ENCODE assay signal across 8 mouse cellular contexts in genomic region chr7:137468174-137468573, GRCm38 (mm10). TPM values are rescaled to one million over a fixed set of nuclear protein-coding genes. Genes with fewer than 3 reads are reported as not detected.
DNase-seq lines count a peak whose midpoint lies in the region; ATAC-seq and TF ChIP-seq lines count a peak whose summit lies in the region.
"Had no signal": no experiment of that assay in that cellular context is flagged by ENCODE, and none has a peak within 500 bp of the region (broad histone marks: within the 10 kb centered on the region; RNA-seq: fewer than 3 reads in every experiment).

No protein-coding gene starts in this region.

- ATAC-seq in midbrain, embryonic 14.5 days (ENCODE audit: low FRiP score, low TSS enrichment): no peak
- ATAC-seq in midbrain, embryonic 13.5 days: no peak
- ATAC-seq in hindbrain, postnatal 0 days: peak; percentile 65
- peak; percentile 46; the same call in 1 of the 2 replicates for ATAC-seq in limb, embryonic 14.5 days (ENCODE audit: low FRiP score, low read depth)

- peak; percentile 76 for DNase-seq in midbrain, embryonic 14.5 days
- DNase-seq in R1 (ENCODE audit: low read depth, low spot score): peak; percentile 84
- DNase-seq in embryonic facial prominence, embryonic 10.5 days (ENCODE audit: low spot score): peak; percentile 49
- peak; percentile 78 for DNase-seq in hindbrain, postnatal 0 days (ENCODE audit: low spot score)
- peak; percentile 55 for DNase-seq in limb, embryonic 14.5 days (ENCODE audit: low spot score)
- peak; percentile 27 for DNase-seq in skeletal muscle tissue, adult 2 months (ENCODE audit: low read depth, low spot score)

- TF ChIP-seq CTCF in hindbrain, postnatal 0 days (IDR thresholded peaks at IDR 0.05; ENCODE audit: low read depth): peak; percentile 83

- H3K9ac ChIP-seq in midbrain, embryonic 14.5 days (replicated peaks; ENCODE audit: low read length): no peak overlapping the region
- H3K9ac ChIP-seq in midbrain, embryonic 13.5 days (replicated peaks): no peak overlapping the region
- H3K9ac ChIP-seq in hindbrain, postnatal 0 days (replicated peaks; ENCODE audit: low read length): no peak overlapping the region
- H3K9ac ChIP-seq in limb, embryonic 14.5 days (ENCODE audit: low read depth, low read length, severe bottlenecking): no peak overlapping the region
- H3K9ac ChIP-seq: heart, embryonic 13.5 days had no signal

- H3K27me3 ChIP-seq in midbrain, embryonic 14.5 days (ENCODE audit: control insufficient read depth, insufficient read depth, low read length): no peaks in the 10 kb centered on the region
- H3K27me3 ChIP-seq in midbrain, embryonic 13.5 days: no peaks in the 10 kb centered on the region
- H3K27me3 ChIP-seq in embryonic facial prominence, embryonic 10.5 days (replicated peaks; ENCODE audit: low read depth, poor library complexity, severe bottlenecking): no peaks in the 10 kb centered on the region
- H3K27me3 ChIP-seq in hindbrain, postnatal 0 days (ENCODE audit: insufficient read depth, low read length): no peaks in the 10 kb centered on the region
- no peaks in the 10 kb centered on the region for H3K27me3 ChIP-seq in limb, embryonic 14.5 days (ENCODE audit: control insufficient read depth, insufficient read depth, low read length)
- H3K27me3 ChIP-seq: heart, embryonic 13.5 days had no signal

- H3K4me2 ChIP-seq in midbrain, embryonic 14.5 days (ENCODE audit: low read length): no peak overlapping the region
- no peak overlapping the region for H3K4me2 ChIP-seq in midbrain, embryonic 13.5 days (replicated peaks)
- H3K4me2 ChIP-seq in hindbrain, postnatal 0 days (ENCODE audit: low read depth, low read length): no peak overlapping the region
- H3K4me2 ChIP-seq in limb, embryonic 14.5 days (replicated peaks; ENCODE audit: low read depth, low read length, severe bottlenecking): no peak overlapping the region
- H3K4me2 ChIP-seq: heart, embryonic 13.5 days had no signal

- 69% methylated on average over 4 of the region's 4 CpGs for WGBS in midbrain, embryonic 14.5 days
- WGBS in midbrain, embryonic 13.5 days: 71% methylated on average over 4 of the region's 4 CpGs
- WGBS in embryonic facial prominence, embryonic 10.5 days: 80% methylated on average over 4 of the region's 4 CpGs
- WGBS in hindbrain, postnatal 0 days: 76% methylated on average over 4 of the region's 4 CpGs
- WGBS in limb, embryonic 14.5 days: 72% methylated on average over 4 of the region's 4 CpGs

- TF ChIP-seq POLR2A in limb, embryonic 14.5 days (IDR thresholded peaks at IDR 0.05; ENCODE audit: borderline replicate concordance, extremely low read depth, insufficient read depth, insufficient read length): no peak

- H3K4me3 ChIP-seq in midbrain, embryonic 14.5 days (replicated peaks; ENCODE audit: low read depth, low read length): no peak overlapping the region
- H3K4me3 ChIP-seq in midbrain, embryonic 13.5 days (replicated peaks): no peak overlapping the region
- H3K4me3 ChIP-seq in embryonic facial prominence, embryonic 10.5 days: no peak overlapping the region
- no peak overlapping the region for H3K4me3 ChIP-seq in hindbrain, postnatal 0 days (ENCODE audit: low read length)
- H3K4me3 ChIP-seq in limb, embryonic 14.5 days (replicated peaks; ENCODE audit: low read length): no peak overlapping the region
- H3K4me3 ChIP-seq: heart, embryonic 13.5 days had no signal

- H3K9me3 ChIP-seq in midbrain, embryonic 14.5 days (ENCODE audit: control insufficient read depth, low read length): no peaks in the 10 kb centered on the region
- H3K9me3 ChIP-seq in midbrain, embryonic 13.5 days: no peaks in the 10 kb centered on the region
- H3K9me3 ChIP-seq in embryonic facial prominence, embryonic 10.5 days: no peaks in the 10 kb centered on the region
- no peaks in the 10 kb centered on the region for H3K9me3 ChIP-seq in hindbrain, postnatal 0 days (ENCODE audit: low read length)
- H3K9me3 ChIP-seq in limb, embryonic 14.5 days (ENCODE audit: control insufficient read depth, low read length): no peaks in the 10 kb centered on the region
- H3K9me3 ChIP-seq: heart, embryonic 13.5 days had no signal

- H3K27ac ChIP-seq in midbrain, embryonic 14.5 days (replicated peaks; ENCODE audit: low read depth, low read length): no peak overlapping the region
- H3K27ac ChIP-seq in midbrain, embryonic 13.5 days: no peak overlapping the region
- no peak overlapping the region for H3K27ac ChIP-seq in embryonic facial prominence, embryonic 10.5 days (replicated peaks)
- H3K27ac ChIP-seq in hindbrain, postnatal 0 days: no peak overlapping the region
- H3K27ac ChIP-seq in limb, embryonic 14.5 days (replicated peaks; ENCODE audit: low read depth, low read length): no peak overlapping the region
- H3K27ac ChIP-seq: heart, embryonic 13.5 days had no signal

- no peaks in the 10 kb centered on the region for H3K4me1 ChIP-seq in midbrain, embryonic 14.5 days (ENCODE audit: control insufficient read depth, insufficient read depth, low read length)
- no peaks in the 10 kb centered on the region for H3K4me1 ChIP-seq in midbrain, embryonic 13.5 days (replicated peaks)
- H3K4me1 ChIP-seq in embryonic facial prominence, embryonic 10.5 days: no peaks in the 10 kb centered on the region
- no peaks in the 10 kb centered on the region for H3K4me1 ChIP-seq in hindbrain, postnatal 0 days (ENCODE audit: insufficient read depth, low read length)
- no peaks in the 10 kb centered on the region for H3K4me1 ChIP-seq in limb, embryonic 14.5 days (ENCODE audit: control insufficient read depth, insufficient read depth, low read length)
- H3K4me1 ChIP-seq: heart, embryonic 13.5 days had no signal

- H3K36me3 ChIP-seq in midbrain, embryonic 14.5 days (ENCODE audit: control insufficient read depth, insufficient read depth, low read length): peaks cover 43% of the 10 kb centered on the region
- H3K36me3 ChIP-seq in midbrain, embryonic 13.5 days: peaks cover 56% of the 10 kb centered on the region
- peaks cover 71% of the 10 kb centered on the region for H3K36me3 ChIP-seq in embryonic facial prominence, embryonic 10.5 days (replicated peaks)
- H3K36me3 ChIP-seq in hindbrain, postnatal 0 days (ENCODE audit: insufficient read depth, low read length): peaks cover 19% of the 10 kb centered on the region; the same call in 1 of the 2 replicates
- peaks cover 53% of the 10 kb centered on the region for H3K36me3 ChIP-seq in limb, embryonic 14.5 days (ENCODE audit: control insufficient read depth, insufficient read depth, low read length)

RNA-seq across cellular contexts. Expression of gene Glrx3, which starts 30.8 kb away (rescaled TPM):
- 263 and 302 TPM in 2 replicates for polyA plus RNA-seq in midbrain, embryonic 14.5 days (2014; fragmentation: Nextera tagmentation; extraction: Ambion mirVana)
- 277 TPM in 2 replicates for polyA plus RNA-seq in midbrain, embryonic 13.5 days (2015; fragmentation: Nextera tagmentation; extraction: Ambion mirVana)
- polyA plus RNA-seq in embryonic facial prominence, embryonic 10.5 days (2016; fragmentation: Nextera tagmentation; extraction: Ambion mirVana): 316 and 321 TPM in 2 replicates
- 105 and 124 TPM in 2 replicates for total RNA-seq in hindbrain, postnatal 0 days (2014; rRNA removed)
- 241 and 247 TPM in 2 replicates for polyA plus RNA-seq in hindbrain, postnatal 0 days (2015; fragmentation: Nextera tagmentation; extraction: Ambion mirVana)
- polyA plus RNA-seq in limb, embryonic 14.5 days (2012; rRNA removed): 99.9 and 170 TPM in 2 replicates
- polyA plus RNA-seq in limb, embryonic 14.5 days (2014; fragmentation: Nextera tagmentation; extraction: Ambion mirVana): 272 and 274 TPM in 2 replicates

RNA-seq across cellular contexts. Expression of gene 9430038I01Rik, which starts 57.6 kb away (rescaled TPM):
- 11.1 and 11.5 TPM in 2 replicates for polyA plus RNA-seq in midbrain, embryonic 14.5 days (2014; fragmentation: Nextera tagmentation; extraction: Ambion mirVana)
- 11.9 and 14.7 TPM in 2 replicates for polyA plus RNA-seq in midbrain, embryonic 13.5 days (2015; fragmentation: Nextera tagmentation; extraction: Ambion mirVana)
- 21.4 and 23.3 TPM in 2 replicates for polyA plus RNA-seq in embryonic facial prominence, embryonic 10.5 days (2016; fragmentation: Nextera tagmentation; extraction: Ambion mirVana)
- 7.3 and 8.9 TPM in 2 replicates for total RNA-seq in hindbrain, postnatal 0 days (2014; rRNA removed)
- 13.9 and 18.0 TPM in 2 replicates for polyA plus RNA-seq in hindbrain, postnatal 0 days (2015; fragmentation: Nextera tagmentation; extraction: Ambion mirVana)
- polyA plus RNA-seq in limb, embryonic 14.5 days (2012; rRNA removed): 16.0 and 18.0 TPM in 2 replicates
- polyA plus RNA-seq in limb, embryonic 14.5 days (2014; fragmentation: Nextera tagmentation; extraction: Ambion mirVana): 23.6 and 24.9 TPM in 2 replicates

Comparison
In these comparisons a context has a peak if more than half of its experiments do, and no peak if none do; other contexts are left out.
1. ATAC-seq: peak in hindbrain, postnatal 0 days (single experiment) and limb, embryonic 14.5 days (single experiment); none in midbrain, embryonic 14.5 days (single experiment) and midbrain, embryonic 13.5 days (single experiment).
2. DNase-seq: peak in every context shown above with its lines; median percentile 84 in R1; 78 in hindbrain, postnatal 0 days; 76 in midbrain, embryonic 14.5 days; 55 in limb, embryonic 14.5 days; 49 in embryonic facial prominence, embryonic 10.5 days; 27 in skeletal muscle tissue, adult 2 months.